Mouse (Mus musculus) thymus, postnatal 4 days (tissue): ENCODE results near the gene Meltf.

ENCODE experiments used
- DNase-seq: peaks from one replicate; pipeline ENCODE4 v3.0.0; 2021

Meltf gene

DNA sequence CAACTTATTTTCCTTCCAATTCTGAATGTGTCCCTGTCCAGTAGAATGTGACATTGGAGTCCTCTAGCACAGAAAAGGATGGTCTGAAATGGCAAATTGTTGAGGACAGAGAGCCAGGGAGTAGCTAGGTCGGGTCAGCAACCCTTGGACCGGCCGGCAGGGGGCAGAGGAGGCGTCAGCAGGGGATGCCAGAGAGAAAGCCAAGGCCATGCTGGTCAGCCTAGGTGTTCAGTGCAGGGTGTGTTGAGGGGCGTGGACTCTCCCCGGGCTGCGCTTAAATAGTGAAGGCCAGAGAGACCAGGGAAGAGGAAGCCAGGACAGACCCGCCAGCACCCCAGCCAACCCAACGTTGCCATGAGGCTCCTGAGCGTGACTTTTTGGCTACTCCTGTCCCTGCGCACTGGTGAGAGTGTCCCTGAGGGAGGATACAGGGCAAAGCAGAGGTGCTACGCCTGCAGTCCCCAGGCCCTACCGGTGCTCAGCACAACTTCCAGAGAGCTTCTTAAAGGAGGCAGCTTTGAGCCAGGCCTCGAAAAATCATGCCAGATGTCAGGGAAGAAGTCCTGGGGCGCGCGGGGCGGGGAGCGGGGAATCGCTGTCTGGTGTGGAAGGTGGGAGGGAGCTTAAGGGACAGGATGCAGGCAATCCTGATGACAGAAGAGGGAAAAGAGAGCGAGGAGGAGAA lies at the start of gene Meltf:
Gene Meltf (plus strand): TSS at position 238 of the 685 bp plus-strand sequence.
- peak; percentile 84 for DNase-seq

DNA sequence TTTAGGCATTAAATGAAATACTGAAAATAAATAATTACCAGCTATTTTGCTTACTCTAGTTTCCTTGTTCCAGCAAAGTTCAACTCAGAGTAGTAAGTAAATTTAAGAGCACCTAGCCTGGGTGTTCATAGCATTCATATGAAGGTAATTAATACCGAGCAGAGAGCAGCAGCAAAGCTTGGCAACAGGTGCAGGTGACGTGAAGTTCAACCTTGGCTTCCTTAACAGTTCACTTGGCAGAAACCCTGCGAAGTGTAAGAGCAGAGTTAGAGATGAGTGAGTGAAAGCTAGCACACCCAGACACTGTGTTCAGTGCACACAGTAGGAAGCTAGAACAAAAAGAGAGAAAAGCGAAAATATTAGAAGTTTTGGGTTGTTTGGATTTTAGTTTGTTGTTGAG lies 47.9 kb upstream of the Meltf start:
- DNase-seq: no peak

DNA sequence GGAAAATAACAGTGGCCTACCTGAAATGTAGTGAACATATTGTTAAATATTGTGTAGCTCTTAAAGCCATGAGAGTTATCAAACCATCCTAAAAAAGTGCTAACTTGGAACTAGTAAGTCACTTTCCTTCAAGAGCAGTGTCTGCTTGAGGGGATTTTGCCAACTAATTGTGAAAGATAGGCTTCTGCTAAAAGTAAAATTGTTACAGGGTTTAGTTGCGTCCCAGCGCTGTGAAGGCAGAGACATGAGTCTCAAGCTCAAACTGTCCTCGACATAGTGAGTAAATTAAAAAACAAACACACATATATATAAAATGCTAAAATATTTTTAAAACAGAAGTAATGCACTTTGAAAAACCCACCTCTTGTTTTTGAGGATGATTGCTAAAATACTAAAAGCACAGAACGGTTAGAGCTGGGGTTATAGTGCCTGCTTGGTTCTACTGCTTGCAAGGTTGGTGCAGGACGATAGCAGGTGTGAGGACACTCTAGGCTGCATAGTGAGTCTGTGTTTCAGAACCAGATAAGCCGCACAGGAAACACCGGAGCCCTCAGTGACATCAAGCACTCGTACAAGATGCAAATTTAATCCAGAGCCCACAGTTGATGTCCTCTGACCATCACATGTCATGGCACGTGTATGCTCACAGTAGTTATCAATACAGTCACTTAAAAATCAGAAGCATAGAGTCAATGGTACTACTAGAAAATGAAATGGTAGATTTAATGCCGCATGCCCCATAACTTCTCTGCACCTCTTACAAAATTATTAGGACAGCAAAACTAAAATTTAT lies 45.8 kb upstream of the Meltf start:
- DNase-seq: no peak

DNA sequence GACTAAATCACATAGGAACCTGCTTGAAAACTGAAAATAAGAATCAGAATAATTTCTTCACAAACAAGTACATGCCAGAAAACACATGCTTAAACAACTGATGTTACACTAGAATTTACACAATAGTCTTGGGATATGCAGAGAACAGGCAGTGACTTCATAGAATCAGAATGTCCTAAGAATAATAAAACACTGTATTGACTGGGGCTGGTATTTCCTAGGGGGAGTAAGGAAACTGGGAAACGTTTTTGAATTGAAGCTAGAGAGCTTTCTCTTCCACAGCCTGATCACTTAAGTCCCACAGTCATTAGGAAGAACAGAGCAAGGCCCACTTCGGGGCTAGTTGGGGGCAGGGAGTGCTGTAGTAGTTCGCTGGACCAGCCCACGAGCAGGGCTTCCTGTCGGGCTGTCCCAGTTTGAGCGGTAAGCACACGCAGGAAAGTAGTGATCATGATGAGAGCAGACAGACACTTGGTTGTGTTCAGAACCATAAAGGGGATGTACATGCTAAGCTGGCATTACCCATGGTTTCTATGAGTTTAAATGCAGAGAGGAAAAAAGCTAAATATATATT lies 44.5 kb upstream of the Meltf start:
- no peak for DNase-seq

DNA sequence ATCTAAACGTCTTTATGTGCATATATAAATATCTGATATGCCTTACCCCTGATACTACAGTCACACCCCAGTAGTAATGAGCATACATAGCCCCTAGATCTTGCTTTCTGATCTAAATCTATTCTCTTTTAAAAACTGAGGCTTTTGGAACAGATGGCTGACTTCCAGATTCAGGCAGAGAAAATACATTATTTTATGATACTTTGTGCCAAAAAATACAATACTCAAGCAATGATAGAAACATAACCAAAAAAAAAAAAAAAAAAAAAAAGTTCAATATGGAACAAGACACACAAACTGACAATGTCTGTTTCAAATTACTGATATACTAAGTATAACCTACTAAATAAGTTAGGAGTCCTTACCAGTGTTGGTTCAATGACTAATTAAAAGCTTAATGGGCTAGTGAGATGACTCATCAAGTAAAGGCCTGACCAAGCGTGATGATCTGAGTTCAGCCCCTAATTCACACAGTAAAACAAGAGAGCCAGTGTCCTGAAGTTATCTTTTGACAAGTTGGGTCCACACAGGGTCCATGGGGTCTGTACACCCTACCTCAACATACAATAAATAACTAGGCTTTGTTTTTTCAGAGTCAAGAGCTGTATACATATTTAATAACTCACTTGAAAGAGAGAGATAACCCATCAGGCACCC lies 43.8 kb upstream of the Meltf start:
- DNase-seq: no peak

DNA sequence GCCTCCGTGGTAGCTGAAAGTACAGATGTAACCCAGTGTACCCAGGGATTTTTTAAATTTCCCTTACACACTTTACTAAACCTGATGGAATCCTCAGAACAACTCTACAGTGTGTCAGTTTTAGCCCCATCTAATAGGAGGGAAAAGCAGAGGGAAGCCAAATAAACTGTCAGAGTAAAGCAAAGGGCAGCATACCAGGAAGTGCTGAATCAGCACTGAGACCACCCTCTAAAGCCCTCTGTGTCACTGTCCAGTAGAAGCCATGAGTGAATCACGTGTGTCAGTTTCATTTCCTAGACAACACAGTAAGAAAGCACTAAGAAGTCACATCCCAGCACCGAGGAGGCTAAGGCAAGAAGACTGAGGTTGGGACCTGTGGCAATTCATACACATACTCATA lies 41.2 kb upstream of the Meltf start:
- DNase-seq: no peak

DNA sequence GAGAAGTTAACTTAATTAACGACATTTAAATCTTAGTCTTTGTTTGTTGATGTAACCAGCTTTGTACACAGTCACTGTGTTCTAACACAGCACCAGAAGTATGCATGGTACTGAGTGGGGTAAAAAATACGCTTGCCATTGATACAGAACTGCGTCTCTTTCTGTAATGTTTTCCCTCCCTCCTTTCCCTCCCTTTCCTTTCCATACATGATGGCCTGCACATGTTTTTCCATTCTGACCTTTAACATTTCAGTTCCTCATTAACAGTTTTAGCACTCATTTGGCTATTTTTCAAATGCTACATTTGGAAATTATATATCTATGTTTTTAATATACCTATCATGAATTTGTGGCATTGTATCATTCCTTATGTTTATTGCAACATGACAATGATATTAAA lies 34.4 kb upstream of the Meltf start:
- DNase-seq: no peak

DNA sequence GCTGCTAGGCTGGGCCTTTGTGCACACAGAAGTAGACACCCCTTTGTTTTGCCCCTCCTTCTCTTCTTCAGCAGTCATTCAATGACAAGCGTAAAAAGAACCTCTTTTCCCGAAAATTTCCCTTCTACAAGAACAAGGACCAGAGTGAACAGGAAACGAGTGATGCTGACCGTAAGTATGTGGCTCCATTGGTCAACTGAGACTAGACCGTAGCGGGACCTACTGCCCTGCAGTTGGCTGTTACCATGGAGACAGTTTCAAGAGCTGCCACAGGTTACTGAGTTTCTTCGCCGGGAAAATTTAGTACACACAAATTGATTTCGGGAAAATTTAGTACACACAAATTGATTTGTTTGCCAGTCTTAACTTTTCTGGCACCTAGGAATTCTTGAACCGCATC lies 31.8 kb upstream of the Meltf start:
- DNase-seq: no peak

DNA sequence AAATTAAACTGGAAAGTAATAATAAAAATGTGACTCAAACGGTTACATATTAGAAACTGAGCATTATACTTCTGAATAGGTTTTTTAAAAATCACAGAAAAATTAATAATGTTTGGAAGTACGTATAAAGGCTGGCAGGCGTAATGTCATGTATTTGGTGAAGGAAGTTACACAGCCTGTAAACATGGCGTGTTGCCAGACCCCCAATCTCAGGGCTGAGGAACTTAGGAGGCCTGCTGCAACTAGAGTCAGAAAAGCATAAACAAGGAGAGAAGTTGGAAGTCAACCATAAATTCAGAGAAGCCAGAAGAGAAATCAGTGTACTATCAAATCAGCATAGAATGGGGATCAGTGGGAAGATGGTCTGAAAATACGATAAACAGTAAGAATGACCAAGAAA lies 14.7 kb upstream of the Meltf start:
- DNase-seq: no peak

DNA sequence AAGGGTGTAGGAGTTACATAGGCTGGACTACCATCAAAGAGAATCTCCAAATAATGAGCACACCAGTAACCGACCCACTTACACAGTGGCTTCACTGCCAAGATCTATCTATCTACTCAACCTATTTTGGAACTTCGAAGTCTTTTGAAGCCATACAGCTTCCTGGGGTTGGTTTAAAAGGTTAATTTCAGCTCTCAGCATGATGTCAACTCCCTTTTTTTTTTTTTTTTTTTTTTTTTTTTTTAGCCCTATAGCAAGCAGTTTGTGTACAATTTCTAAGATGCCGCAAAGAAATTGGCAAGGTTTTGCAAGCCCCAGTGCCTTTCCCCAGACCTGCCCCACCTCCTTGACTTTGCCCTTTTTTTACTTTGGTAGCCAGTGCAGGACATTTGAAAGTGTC lies 13.4 kb upstream of the Meltf start:
- DNase-seq: no peak

DNA sequence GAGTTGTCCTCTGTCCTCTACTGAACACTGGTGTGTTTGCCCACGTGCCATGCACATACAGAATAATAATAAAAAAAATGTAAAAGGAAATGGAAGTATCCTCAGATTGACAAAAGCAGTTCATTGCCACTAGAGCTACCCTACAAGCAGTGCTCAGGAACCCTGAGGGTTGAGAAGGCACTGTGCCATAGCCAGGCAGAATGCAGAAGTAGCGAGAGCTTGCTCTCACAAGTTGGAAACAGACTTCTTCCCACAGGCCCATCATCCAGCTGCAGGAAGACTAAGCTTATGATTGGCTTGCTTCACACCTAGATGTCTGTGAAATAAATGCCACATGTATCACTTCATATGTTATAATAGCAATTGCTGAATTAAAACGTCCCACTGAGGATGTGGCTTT lies 11.7 kb upstream of the Meltf start:
- no peak for DNase-seq

DNA sequence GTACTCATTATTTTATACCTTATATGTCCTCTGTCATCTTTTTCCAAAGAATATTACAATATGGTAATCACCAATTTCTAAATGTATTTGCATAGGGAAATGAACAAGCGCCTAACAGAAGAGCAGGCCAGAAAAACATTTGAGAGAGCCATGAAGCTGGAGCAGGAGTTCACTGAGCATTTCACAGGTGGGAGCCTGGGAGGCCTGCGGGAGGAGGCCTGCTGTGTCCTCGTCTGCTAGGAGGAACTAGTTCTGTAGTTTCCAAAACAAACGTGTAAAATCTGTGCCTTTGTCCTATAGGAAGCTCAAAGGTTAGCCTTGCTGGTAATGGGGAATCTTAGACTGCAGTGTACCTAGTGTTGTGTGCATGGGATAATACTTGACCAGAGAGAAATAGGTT lies 10.9 kb upstream of the Meltf start:
- DNase-seq: no peak

DNA sequence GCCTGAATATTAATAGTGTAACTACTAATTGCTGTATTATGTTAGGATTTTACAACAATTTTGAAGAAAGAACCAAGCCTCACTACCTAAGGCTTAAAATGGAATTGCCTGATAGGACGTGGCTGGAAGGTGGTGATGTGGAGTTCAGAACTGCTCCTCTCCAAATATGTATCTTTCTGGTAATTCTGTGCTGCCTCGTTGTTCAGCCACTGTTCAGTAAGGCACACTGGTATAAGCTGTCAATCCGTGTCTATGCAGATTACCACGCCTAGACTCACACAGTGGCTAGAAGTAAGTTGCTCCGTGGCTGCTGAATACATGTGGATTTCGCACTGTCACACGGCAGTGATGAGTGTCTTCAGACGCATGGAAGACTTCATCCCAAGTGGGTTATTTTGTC lies 4.9 kb upstream of the Meltf start:
- no peak for DNase-seq

DNA sequence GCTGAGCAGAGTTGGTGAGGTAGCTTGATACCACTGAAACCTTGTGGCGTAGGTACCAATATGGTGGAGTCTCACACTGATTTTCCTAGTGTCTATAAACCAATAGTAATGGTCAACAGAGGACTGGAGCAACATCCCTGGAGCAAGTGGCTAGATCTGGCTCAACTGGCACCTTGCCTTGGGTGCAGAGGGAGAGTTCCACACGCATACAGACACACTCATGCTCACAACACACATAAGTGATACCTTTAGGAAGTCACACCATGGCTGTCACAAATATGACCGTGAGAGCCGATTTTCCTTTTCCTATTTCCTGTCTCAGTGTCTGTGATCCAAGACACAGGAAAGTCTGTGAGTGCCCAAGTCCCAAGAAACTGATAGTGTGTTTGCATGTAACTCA lies 3.2 kb upstream of the Meltf start:
- no peak for DNase-seq

DNA sequence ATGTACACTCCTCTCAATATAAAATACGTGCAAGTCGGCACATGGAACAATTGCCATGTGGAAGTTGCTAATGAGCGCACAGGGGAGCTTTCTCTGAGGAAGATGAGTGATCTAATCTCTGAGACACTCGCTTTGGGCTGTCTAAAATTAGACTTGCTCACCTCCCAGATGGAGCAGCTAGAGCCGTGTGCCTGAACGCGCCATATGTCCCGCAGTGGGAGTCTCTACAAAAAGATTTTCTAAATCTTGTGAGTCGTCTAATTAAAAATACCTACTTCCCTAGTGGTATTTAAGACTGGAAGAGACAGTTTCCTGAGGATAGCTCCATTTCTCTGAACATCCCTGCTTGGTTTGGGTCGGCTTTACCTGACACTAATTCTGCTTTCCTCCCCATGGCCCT lies 2.2 kb upstream of the Meltf start:
- DNase-seq: no peak

DNA sequence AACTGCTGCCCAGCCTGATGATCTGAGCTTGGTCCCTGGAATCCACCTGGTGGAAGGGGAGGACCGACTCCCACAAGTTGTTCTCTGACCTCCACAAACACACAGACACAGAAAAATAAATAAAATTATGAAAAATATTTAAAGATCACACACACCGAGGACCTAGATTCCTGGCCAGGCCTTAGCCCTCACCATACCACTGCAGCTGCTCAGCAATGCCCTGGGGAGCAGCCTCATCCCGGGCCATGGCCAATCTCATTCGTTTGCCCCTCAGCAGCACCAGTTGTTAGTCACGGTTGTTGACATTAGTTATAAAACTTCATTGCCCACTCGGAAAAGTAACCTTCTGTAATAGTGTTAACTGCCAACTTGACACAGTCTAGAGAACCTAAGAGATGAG lies 558 bp upstream of the Meltf start:
- no peak for DNase-seq

DNA sequence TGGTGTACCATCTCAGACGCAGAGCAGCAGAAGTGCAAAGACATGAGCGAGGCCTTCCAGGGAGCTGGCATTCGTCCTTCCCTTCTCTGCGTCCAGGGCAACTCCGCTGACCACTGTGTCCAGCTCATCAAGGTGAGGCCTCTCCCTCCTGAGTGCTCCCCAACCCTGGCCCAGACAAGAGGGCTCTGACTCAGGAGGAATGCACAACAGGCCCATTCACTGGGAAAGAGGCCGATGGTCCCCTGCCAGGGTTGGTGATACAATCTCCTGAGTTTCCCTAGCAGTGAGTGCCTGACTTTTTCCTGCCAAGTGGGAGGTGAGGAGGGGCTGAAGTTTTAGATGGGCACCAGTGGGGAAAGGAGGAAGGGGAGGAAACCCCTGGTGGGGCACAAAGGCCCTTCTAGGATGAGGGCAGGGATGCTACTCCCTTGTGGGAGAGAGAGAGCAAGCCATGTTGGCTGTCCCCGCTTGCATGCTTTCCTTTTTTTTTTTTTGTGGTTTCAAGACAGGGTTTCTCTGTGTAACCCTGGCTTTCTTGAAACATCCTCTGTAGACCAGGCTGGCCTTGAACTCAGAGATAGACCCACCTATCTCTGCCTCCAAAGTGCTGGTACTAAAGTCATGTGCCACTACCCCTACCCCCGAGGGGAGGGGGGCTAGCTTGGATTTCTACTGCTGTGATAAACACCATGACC lies 1.7 kb downstream of the Meltf start:
- DNase-seq: no peak

DNA sequence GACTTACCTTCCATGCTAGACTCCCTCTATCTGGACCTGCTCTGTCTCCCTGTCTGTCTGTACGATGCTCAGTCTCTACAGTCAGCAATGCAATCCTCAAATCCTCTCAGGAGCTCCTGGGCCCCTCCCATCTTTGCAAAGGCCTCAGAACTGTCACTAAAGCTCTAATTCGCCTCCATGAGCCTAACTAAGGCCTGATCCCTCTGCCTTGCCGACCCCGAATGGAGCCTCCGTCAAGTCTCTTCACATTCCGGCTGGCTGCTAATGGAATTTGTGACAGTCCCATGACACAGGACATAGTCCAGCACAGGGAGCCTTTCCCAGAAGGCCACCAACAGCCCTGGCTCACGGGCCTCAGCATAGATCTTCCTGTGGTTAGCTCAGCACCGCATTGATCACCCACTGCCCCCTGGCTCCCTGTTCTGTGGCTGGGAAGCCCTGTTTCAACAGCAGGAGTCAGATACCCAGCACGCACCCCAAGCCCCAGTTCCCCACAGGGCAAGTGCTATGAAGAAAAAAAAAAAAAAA lies 3.8 kb downstream of the Meltf start:
- DNase-seq: no peak

DNA sequence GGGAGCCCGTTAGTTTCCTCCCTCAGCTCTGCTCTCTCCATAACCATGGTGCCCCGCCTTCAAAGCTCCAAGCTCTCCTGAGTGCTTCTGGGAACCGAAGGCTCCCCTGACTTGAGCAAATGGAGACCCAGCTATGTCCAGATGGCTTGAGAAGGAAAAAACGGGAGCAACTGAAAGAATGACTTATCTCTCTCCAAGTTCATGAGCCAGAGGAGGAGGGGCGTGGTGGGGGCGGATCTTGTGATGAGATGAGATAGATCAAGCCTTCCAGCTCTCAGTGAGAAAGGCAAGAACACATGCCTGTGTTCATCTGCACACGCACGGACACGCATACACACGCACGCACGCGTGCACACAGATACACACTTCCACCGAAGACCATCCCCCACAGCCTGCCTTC lies 4.7 kb downstream of the Meltf start:
- no peak for DNase-seq

DNA sequence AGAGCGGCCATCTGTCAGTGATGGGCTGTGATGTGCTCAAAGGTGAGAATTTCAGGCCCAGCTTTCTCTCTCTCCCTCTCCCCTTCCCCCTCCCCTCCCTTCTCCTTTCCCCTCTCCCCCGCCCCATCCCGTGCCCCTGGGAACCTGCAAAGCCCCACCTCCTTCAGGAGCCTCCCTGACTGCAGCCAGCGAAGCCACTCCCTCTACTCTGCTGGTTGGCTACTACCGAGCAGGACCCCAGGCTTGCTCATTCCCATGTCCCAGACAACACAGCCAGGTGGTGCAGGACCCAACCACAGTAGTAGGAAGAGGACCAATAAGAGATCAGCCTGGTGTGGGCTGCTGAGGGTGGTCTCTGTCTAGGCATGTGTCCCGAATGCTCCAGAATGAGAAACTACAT lies 5.3 kb downstream of the Meltf start:
- DNase-seq: no peak

DNA sequence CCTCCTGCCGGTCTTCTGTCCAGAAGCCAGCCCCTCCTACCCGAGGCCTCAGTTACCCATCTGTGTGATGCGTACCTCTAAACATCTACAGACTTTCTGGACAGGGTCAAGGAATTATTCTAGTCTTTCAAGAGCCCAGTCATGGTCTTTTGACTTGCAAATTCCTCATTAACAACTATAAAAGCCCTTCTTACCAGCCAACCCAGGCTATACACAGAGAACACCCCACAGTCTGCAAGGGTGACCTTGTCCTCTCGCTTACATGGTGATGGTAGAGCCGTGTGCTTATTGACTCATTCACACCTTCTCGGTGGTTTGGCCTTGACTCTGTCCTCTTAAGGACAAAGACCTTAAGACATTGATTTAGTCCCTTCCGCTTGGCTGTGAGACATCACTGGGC lies 12.3 kb downstream of the Meltf start:
- DNase-seq: no peak

DNA sequence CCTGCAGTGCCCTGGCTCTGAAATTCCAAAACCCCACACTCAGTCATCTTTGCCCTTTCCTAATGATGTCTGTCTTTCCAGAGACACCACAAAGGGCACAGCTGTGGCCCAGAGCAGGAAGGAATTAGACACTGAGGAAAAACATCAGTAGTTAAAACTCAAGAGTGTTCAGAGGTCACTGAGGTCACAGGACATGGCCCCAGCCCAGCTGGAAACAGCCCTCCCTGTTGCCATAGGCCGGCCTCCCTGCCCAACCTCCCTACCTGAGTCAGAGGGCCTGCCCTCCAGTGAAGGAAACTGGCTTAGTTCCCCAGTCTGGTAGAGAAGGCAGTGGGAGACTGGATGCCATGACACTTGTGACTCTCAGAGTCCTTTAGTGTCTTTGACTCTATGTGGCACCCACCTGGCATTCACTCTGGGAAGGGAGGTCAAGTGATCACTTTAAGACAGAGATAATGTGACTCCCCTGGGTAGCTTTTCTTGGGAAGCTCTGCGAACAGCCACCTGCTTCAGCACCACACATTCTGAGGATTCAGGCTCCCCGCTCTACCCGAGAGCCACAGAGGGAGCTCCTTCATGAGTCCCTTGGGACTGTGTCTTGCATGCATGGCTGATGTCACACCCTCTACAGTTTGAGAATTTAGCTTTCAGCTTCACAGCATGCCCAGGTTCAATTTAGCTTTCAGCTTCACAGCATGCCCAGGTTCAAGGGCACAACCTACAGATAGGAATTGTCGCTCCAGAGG lies 15.0 kb downstream of the Meltf start:
- DNase-seq: no peak
